Mouse (Mus musculus): ENCODE data around the gene Nrp2.

DNA sequence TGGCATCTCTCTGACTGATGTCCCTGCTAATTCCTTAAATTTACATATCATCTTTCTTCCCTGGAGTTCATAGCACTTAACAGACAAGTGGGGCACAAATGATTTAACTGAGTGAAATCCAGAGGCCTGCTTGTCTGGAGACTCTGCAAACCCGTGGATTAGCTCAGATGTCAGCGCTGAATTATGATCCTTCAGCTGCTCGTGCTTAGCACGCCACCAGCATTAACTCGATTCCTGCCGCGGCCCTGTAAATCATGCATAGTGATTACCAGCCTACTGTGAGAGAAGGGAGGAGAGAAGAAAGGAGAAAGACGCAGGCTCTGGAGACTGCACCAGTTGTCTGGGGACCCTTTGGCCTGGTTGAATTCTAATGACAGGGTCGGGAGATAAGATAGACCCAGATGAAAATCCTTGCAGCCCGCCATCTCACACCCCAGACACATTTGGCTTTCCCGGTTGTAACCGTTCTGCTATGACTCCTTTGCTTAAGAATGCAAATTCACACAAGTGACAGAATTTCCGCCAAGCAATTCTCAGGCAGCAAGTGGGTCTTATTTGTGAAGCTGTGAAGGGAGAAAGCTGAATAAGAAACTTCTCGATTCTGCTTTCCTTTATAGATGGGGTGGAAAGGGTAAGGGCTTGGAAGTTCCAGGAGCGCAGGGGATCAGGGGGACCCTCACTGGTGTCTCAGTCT is 77.1 kb downstream of the Nrp2 start:
- TF ChIP-seq CTCF (IDR thresholded peaks at IDR 0.05; ENCODE audit: low read depth) (no peak), EP300 (IDR thresholded peaks at IDR 0.05; ENCODE audit: low read depth) (no peak)

Measured in heart, postnatal 0 days (tissue).